Mouse (Mus musculus) liver, embryonic 12.5 days (tissue): ENCODE measurements around the gene Orc3. TPM values are rescaled to one million over a fixed set of nuclear protein-coding genes. Genes with fewer than 3 reads are reported as not detected.
A peak's percentile ranks its signal among the peaks of the same experiment; 100 is the strongest.

Experiments
- ATAC-seq: fragments of 200-750 bp; cut with Nextera tagmentation; 2 replicates; pipeline ENCODE4 v1.8.0; 2017; ENCODE audit warnings: moderate number of reproducible peaks, mild to moderate bottlenecking, moderate library complexity
- H3K27ac ChIP-seq: fragments of 300-500 bp; sonication (generic); 2 replicates; pipeline ENCODE4 v1.5.1; 2016; ENCODE audit warnings: mild to moderate bottlenecking
- H3K27me3 ChIP-seq: fragments of 300-500 bp; sonication (generic); replicated peaks from 2 replicates; pipeline ENCODE4 v1.6.1; 2016; ENCODE audit warnings: mild to moderate bottlenecking, moderate library complexity
- H3K36me3 ChIP-seq: fragments of 300-500 bp; sonication (generic); 2 replicates; pipeline ENCODE4 v1.6.1; 2016; ENCODE audit warnings: mild to moderate bottlenecking, moderate library complexity
- H3K4me1 ChIP-seq: fragments of 300-500 bp; sonication (generic); 2 replicates; pipeline ENCODE4 v1.6.1; 2016
- H3K4me2 ChIP-seq: fragments of 300-500 bp; sonication (generic); 2 replicates; pipeline ENCODE4 v1.6.1; 2016; ENCODE audit warnings: mild to moderate bottlenecking, moderate library complexity
- H3K4me3 ChIP-seq: fragments of 300-500 bp; sonication (generic); 2 replicates; pipeline ENCODE4 v1.5.1; 2016; ENCODE audit warnings: mild to moderate bottlenecking, moderate library complexity
- H3K9ac ChIP-seq: fragments of 300-500 bp; sonication (generic); 2 replicates; pipeline ENCODE4 v1.6.1; 2016; ENCODE audit warnings: mild to moderate bottlenecking, moderate library complexity
- H3K9me3 ChIP-seq: fragments of 300-500 bp; sonication (generic); replicated peaks from 2 replicates; pipeline ENCODE4 v1.6.1; 2016; ENCODE audit warnings: mild to moderate bottlenecking, moderate library complexity
- WGBS: fragments of 180-500 bp; shearing (Covaris S2); methylation state at CpG from one replicate; pipeline ENCODE4 v1.1.7; 2016; ENCODE audit not compliant: insufficient replicate concordance; 5-methylcytosine and 5-hydroxymethylcytosine counted together
- polyA plus RNA-seq: library from polyadenylated mRNA; unstranded; fragments of >200 nt; fragmentation: Nextera tagmentation; extraction: Ambion mirVana; gene quantifications from 2 replicates; pipeline ENCODE4 v1.2.1, GENCODE M21; 2016

Gene Orc3
- polyA plus RNA-seq, 1 experiment from 2014 or later: 73.0 TPM

DNA sequence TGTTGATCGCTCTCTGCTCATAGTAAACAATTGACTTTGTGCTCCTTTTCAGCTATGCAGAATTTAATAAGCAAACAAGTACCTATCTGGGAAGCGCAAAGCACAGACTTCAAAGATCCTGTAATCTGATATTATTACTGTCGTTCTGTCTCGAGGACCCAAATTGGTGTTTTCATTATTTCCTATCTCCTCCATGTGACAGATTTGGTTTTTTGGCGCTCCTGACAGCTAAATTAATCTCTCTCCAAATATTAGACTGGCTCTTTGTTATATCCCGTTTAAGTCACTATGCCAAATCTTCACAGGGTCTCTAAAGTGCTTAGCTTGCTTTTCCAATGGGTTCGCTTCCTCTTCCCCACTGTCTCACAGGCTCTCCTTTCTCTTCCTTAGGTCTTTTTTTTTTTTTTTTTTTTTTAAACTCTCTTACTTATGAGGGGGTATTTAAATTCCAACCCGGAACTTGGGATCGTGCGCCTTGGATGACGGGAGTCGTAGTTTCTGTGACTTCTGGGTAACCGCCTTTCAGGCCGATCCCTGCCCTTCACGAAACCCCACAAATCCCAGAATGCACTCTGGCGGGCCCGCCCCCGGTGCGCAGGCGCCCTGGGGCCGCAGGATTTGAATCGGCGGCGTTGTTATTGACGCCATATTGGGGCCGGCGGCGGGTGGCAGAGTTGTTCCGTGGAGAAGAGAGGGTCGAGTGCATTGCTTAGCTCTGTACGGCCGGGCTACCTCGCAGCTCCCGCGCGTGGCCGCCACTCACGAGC, 64.6 kb downstream of the Orc3 start:
- WGBS: 2% methylated on average over 38 of the region's 38 CpGs
- Histone ChIP-seq H3K27me3 (no peaks in the 10 kb centered on the region), H3K4me2 (peak overlapping the region; percentile 82), H3K9me3 (no peaks in the 10 kb centered on the region), H3K36me3 (peaks cover 3% of the 10 kb centered on the region; the same call in 1 of the 2 replicates), H3K27ac (peak overlapping the region; percentile 92), H3K9ac (peak overlapping the region; percentile 100), H3K4me1 (peaks cover 30% of the 10 kb centered on the region), H3K4me3 (peak overlapping the region; percentile 99)
- peak; percentile 92 for ATAC-seq

DNA sequence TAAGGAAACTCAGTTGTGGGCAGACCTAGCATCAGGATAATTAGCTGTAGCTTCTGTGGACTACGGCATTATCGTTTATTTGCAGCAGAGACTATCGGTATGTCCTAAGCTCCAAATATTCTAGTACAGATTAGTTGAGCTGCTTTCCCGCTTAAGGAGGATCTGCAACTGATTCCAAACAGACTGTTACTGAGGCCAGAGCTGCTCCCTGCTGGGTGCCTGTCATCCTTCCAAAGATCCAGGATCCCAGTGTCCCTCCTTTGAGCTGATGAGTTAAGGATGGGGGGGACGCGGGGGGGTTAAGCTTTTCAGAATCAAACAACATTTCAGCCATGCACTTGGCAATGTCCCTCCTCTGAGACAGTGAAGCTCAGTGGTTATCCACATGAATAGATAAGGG, 84.8 kb downstream of the Orc3 start:
- H3K27ac ChIP-seq: no peak overlapping the region
- H3K9me3 ChIP-seq: no peaks in the 10 kb centered on the region
- no peaks in the 10 kb centered on the region for H3K27me3 ChIP-seq
- H3K36me3 ChIP-seq: no peaks in the 10 kb centered on the region
- 85% methylated on average over 6 of the region's 6 CpGs for WGBS
- no peak overlapping the region for H3K4me3 ChIP-seq
- H3K4me2 ChIP-seq: no peak overlapping the region
- no peak overlapping the region for H3K9ac ChIP-seq
- ATAC-seq: no peak
- H3K4me1 ChIP-seq: no peaks in the 10 kb centered on the region

DNA sequence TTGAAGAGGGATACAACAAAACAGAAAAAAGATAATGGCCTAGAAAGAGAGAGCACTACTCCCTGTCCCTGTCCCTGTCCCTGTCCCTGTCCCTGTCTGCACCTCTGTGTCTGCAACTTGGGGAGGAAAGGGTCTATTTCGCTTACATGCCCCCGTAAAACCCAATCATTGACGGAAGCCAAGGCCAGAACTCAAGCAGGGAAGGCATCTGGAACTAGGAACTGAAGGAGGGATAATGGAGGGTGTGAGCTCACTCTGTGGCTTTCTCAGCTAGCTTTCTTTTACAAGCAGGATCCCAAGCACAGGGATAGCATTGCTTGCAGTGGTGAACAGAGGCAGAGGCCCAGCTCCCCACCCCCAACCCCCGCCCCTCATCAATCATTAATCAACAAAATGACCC, 85.4 kb downstream of the Orc3 start:
- Histone ChIP-seq H3K36me3 (no peaks in the 10 kb centered on the region), H3K27ac (no peak overlapping the region), H3K9ac (no peak overlapping the region), H3K27me3 (no peaks in the 10 kb centered on the region), H3K4me1 (no peaks in the 10 kb centered on the region), H3K4me3 (no peak overlapping the region), H3K4me2 (no peak overlapping the region), H3K9me3 (no peaks in the 10 kb centered on the region)
- ATAC-seq: no peak
- WGBS: 62% methylated on average over 4 of the region's 4 CpGs

DNA sequence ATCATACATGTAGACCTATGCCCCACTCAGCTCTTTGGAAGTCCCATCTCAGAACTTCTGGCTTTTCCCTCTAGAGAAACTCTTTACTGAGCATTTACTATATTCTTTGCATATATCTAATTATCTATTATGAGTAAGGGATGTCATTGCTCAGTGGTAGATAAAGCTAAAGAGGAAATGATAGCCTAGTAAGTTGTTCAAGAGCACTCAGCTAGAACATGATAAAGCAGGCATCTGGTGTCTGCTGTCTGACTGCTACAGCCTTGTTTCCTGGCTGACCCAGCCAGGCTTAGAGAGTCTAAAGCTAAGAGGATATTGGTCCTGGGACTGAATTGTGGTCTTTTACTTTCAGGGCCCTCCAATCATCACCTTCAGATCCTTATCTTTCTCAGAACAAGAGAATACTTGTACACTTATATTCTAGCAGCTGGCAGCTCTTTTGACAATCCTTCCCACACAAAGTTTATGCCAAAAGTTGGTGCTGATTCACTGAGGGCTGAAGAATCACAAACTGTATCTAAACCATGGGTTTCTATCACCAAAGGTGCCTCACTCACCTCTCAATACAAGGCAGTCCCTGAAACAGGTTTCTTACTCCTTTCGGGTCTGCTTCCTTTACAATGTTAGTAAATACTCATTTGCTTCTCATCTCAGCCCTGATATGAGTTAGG, 86.2 kb downstream of the Orc3 start:
- H3K27me3 ChIP-seq: no peaks in the 10 kb centered on the region
- no peaks in the 10 kb centered on the region for H3K4me1 ChIP-seq
- H3K4me2 ChIP-seq: no peak overlapping the region
- no peak for ATAC-seq
- H3K27ac ChIP-seq: no peak overlapping the region
- H3K9me3 ChIP-seq: no peaks in the 10 kb centered on the region
- no peak overlapping the region for H3K4me3 ChIP-seq
- no peaks in the 10 kb centered on the region for H3K36me3 ChIP-seq
- WGBS: 74% methylated on average over 1 of the region's 1 CpGs
- no peak overlapping the region for H3K9ac ChIP-seq

DNA sequence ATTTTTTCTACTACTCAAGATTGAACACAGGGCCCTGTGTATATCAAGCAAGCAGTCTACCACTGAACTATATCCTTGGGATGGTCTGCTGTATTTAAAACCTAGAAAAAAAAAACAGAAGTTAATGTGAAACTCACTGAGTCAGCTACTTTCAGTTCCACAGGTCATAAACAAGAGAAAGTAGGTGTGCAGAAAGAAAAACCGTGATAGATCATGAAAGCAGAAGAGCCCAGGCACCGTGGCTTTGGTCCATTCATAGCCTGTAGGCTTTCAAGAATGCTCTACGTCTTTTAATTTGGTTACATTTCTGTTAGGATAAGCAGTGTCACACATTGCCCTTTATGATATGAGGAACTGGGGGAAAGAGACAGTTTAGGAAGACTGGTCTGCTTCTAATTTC, 88.0 kb downstream of the Orc3 start:
- Histone ChIP-seq H3K27me3 (no peaks in the 10 kb centered on the region), H3K27ac (no peak overlapping the region), H3K9ac (no peak overlapping the region), H3K36me3 (no peaks in the 10 kb centered on the region), H3K4me2 (no peak overlapping the region), H3K9me3 (no peaks in the 10 kb centered on the region), H3K4me3 (no peak overlapping the region), H3K4me1 (no peaks in the 10 kb centered on the region)
- no peak for ATAC-seq
- WGBS: 62% methylated on average over 3 of the region's 3 CpGs

DNA sequence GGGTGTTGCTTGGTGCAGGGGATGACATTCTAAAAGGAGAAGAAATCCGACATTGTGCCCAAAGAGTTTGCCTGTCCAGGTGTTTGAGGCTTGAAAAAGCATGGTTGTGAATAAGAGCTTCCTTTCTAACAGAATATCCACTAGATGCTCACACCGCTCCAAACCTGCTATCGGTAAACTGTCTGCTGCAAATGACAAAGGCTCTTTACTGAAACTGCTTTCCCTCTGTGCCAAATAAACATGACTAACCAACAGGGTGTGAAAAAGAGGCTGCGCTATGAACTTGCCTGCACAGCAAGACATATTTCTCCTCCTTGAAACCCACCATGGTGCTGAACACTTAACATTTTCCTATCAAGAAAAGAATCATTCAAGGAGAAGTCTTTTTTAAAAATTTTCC, 91.2 kb downstream of the Orc3 start:
- Histone ChIP-seq H3K27ac (no peak overlapping the region), H3K9me3 (no peaks in the 10 kb centered on the region), H3K36me3 (no peaks in the 10 kb centered on the region), H3K4me3 (no peak overlapping the region), H3K27me3 (no peaks in the 10 kb centered on the region), H3K9ac (no peak overlapping the region), H3K4me2 (no peak overlapping the region), H3K4me1 (no peaks in the 10 kb centered on the region)
- ATAC-seq: no peak
- WGBS: 78% methylated on average over 4 of the region's 4 CpGs

DNA sequence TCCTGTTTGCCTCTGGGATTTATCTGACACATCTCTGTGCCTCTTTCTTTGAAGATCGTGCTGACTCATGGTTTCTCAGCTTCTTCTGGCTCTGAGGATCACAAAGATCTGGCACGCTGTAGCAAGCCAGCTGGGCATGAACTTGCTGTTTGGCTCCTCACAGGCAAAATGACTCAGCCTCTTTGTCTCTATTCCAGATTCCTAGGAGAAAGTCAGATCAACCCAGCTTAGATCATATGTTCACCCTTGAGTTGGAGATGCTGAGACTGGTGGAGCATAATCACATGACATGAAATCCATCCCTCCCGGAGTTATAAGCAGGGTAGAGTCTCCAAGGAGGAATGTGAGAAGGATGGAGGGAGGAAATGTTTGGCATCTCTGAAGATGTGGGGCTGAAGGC, 91.9 kb downstream of the Orc3 start:
- Histone ChIP-seq H3K27me3 (no peaks in the 10 kb centered on the region), H3K4me1 (no peaks in the 10 kb centered on the region), H3K36me3 (no peaks in the 10 kb centered on the region), H3K4me3 (no peak overlapping the region), H3K9ac (no peak overlapping the region), H3K9me3 (no peaks in the 10 kb centered on the region), H3K27ac (no peak overlapping the region), H3K4me2 (no peak overlapping the region)
- ATAC-seq: no peak
- 47% methylated on average over 3 of the region's 3 CpGs for WGBS

Other genes with a start within 250 kb of the Orc3 start
- gene Akirin2, start 64.0 kb downstream of the Orc3 start, polyA plus RNA-seq: 48.1 and 48.8 TPM in 2 replicates
- gene Rars2, start within 50 bp of the Orc3 start, polyA plus RNA-seq: 50.9 and 51.3 TPM in 2 replicates
- gene Slc35a1, start 72.5 kb upstream of the Orc3 start, polyA plus RNA-seq: 21.8 and 24.3 TPM in 2 replicates
- not detected in 2 replicates for gene Cfap206, start 115.3 kb upstream of the Orc3 start, polyA plus RNA-seq
- gene Gm136, start 141.3 kb upstream of the Orc3 start, polyA plus RNA-seq: not detected in 2 replicates
- gene Smim8, start 163.5 kb upstream of the Orc3 start, polyA plus RNA-seq: 30.0 and 30.3 TPM in 2 replicates